Mouse (Mus musculus) cortical plate, adult 2 months (tissue): Measurements from ENCODE around the gene Fggy. TPM values are rescaled to one million over a fixed set of nuclear protein-coding genes. Genes with fewer than 3 reads are reported as not detected.

ENCODE experiments used
- H3K27ac ChIP-seq: fragments of 200-500 bp; 2 replicates; pipeline ENCODE4 v1.5.1; 2012; ENCODE audit warnings: low read length, control low read depth, inconsistent platforms; ENCODE audit not compliant: insufficient read depth
- H3K4me1 ChIP-seq: fragments of 200-500 bp; 2 replicates; pipeline ENCODE4 v1.6.1; 2011; ENCODE audit warnings: low read length; ENCODE audit not compliant: control insufficient read depth, insufficient read depth
- H3K4me3 ChIP-seq: fragments of 200-500 bp; 2 replicates; pipeline ENCODE4 v1.5.1; 2011; ENCODE audit warnings: mild to moderate bottlenecking, low read length, control low read depth; ENCODE audit not compliant: insufficient read depth
- CTCF ChIP-seq: fragments of 200-500 bp; IDR thresholded peaks from 2 replicates; pipeline ENCODE4 v1.5.1; 2011; ENCODE audit warnings: mild to moderate bottlenecking, control low read depth, low read length; ENCODE audit not compliant: insufficient read depth; ENCODE audit errors: extremely low read depth
- POLR2A ChIP-seq: fragments of 200-500 bp; IDR thresholded peaks from 2 replicates; pipeline ENCODE4 v1.6.1; 2011; ENCODE audit warnings: mild to moderate bottlenecking, low read length, control low read depth; ENCODE audit not compliant: insufficient read depth; ENCODE audit errors: extremely low read depth
- polyA plus RNA-seq: library from polyadenylated mRNA; depleted of rRNA; stranded (reverse); fragments of >200 nt; gene quantifications from 2 replicates; pipeline ENCODE4 v1.2.3, GENCODE M21; 2012

Fggy gene
- polyA plus RNA-seq, 1 experiment, result 16.5 TPM

DNA sequence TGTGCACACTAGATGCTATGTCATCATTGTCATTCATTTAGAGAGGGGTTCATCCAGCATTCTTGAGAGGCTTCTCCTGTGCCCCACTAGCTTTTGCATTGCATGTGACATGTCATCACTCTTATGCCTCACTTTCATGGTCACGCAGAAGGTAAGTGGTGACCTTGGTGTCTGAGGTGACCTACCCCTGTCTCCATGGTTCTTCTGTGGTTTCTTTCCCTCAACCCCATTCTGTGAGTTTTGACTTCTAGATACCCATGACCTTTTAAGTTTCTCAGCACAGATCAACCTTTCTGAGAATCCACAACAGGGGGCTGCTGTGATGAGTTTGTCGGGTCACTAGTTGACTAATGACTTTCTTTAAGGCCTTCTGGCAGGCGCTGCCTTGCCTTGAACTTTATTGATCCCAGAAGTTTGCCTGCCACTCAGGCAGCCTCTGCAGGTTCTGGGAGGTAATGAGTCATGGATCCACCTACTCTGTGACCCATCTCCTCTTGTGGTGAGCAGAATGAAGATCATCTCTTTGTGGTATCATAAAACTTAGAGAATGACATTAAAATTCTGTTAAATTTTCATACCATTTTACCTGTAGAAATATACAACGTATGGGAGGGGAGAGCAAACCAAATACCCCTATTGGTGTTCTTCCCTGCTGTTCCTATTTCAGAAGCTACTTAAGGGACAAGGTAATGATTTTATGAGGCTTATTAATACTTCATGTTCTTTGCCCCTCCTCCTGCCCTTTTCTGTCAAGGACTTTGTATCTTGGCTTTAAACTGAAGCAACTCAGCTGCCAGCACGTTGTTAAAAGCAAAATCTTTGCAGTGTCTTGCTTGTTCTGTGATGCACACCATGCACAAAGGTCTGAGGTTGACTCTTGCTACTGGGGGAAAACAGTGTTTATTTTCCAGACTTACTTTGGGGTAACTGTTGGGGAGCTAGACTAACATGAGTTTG lies 150.9 kb downstream of the Fggy start:
- no peak overlapping the region for H3K27ac ChIP-seq
- no peak for TF ChIP-seq POLR2A
- H3K4me3 ChIP-seq, result no peak overlapping the region
- no peaks in the 10 kb centered on the region for H3K4me1 ChIP-seq

- Histone ChIP-seq H3K4me3 (no peak overlapping the region), H3K27ac (no peak overlapping the region), H3K4me1 (no peaks in the 10 kb centered on the region)
- no peak for TF ChIP-seq POLR2A
- TF ChIP-seq CTCF, result no peak
Observed at GRCm38 (mm10) chr4:95709750-95710149, 152.4 kb downstream of the Fggy start.

DNA sequence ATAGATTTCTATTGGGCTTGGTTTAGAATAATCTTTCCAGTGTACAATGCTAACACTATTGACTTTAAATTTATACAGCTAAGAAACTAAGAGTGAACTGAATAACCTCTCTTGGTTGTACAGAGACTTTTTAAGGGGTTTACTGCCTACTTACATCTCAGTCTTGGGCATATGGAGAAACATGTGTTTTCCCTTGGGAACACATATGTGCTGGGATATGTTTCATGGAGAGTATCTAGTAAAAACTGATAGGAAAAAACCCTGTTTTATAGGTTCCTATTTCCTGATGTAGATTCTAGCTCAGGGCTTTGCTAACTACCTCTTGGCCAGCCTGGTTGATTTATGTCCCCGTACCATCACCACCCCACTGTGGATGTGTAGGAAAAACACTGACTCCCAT lies 155.5 kb downstream of the Fggy start:
- H3K4me3 ChIP-seq, result no peak overlapping the region
- no peak overlapping the region for H3K27ac ChIP-seq
- no peaks in the 10 kb centered on the region for H3K4me1 ChIP-seq
- no peak for TF ChIP-seq CTCF
- TF ChIP-seq POLR2A, result no peak

GRCm38 (mm10) chr4:95713271-95713670 lies 156.0 kb downstream of the Fggy start:
- H3K27ac ChIP-seq, result no peak overlapping the region
- TF ChIP-seq POLR2A, result no peak
- no peak for TF ChIP-seq CTCF
- no peaks in the 10 kb centered on the region for H3K4me1 ChIP-seq
- no peak overlapping the region for H3K4me3 ChIP-seq

- TF ChIP-seq POLR2A (no peak), CTCF (no peak)
- Histone ChIP-seq H3K4me3 (no peak overlapping the region), H3K27ac (no peak overlapping the region), H3K4me1 (no peaks in the 10 kb centered on the region)
Observed at GRCm38 (mm10) chr4:95716137-95716536, 158.8 kb downstream of the Fggy start.

- TF ChIP-seq POLR2A, result no peak
- TF ChIP-seq CTCF, result 0 out of 2 replicates have a peak, but pooled peaks have one; percentile 25
- no peak overlapping the region for H3K4me3 ChIP-seq
- no peak overlapping the region for H3K27ac ChIP-seq
- H3K4me1 ChIP-seq, result no peaks in the 10 kb centered on the region
Observed at GRCm38 (mm10) chr4:95723615-95724014, 166.3 kb downstream of the Fggy start.

GRCm38 (mm10) chr4:95726361-95726760 lies 169.1 kb downstream of the Fggy start:
- Histone ChIP-seq H3K4me3 (no peak overlapping the region), H3K4me1 (no peaks in the 10 kb centered on the region), H3K27ac (no peak overlapping the region)
- TF ChIP-seq POLR2A (no peak), CTCF (no peak)

- H3K4me3 ChIP-seq, result no peak overlapping the region
- TF ChIP-seq POLR2A, result no peak
- no peak for TF ChIP-seq CTCF
- no peak overlapping the region for H3K27ac ChIP-seq
- H3K4me1 ChIP-seq, result peaks cover 2% of the 10 kb centered on the region; the same call in 1 of the 2 replicates
Observed at GRCm38 (mm10) chr4:95729142-95729826, 172.0 kb downstream of the Fggy start.

DNA sequence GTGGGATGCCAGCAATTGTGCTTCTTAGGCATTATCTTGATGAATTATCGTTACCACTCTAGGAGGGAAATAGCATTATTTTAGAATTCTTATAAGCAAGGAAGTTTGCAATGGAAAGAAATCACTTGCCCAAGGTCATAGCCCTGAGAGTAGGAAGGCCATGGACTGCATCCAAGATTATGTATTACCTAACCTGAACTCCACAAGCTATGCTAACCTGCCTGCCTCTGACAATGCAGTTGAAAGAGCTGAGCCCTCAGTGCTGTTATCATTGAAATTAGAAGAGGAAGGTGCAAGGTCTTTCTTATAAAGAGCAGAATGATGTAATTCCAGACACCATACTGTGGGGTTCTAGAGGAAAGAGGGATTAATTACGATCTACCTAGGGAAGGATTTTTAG lies 173.8 kb downstream of the Fggy start:
- TF ChIP-seq POLR2A (no peak), CTCF (no peak)
- Histone ChIP-seq H3K4me1 (peaks cover 2% of the 10 kb centered on the region; the same call in 1 of the 2 replicates), H3K4me3 (no peak overlapping the region), H3K27ac (no peak overlapping the region)
